Mouse (Mus musculus): ENCODE results near the gene Zfp423.

Gene Zfp423

GRCm38 (mm10) chr8:87952298-87952697 lies 7.1 kb downstream of the Zfp423 start:
- DNase-seq (ENCODE audit: low spot score in 2 of 2): no peak

GRCm38 (mm10) chr8:87944225-87944934 lies 15.0 kb downstream of the Zfp423 start:
- DNase-seq (ENCODE audit: low spot score in 2 of 2): no peak

- no peak for DNase-seq (ENCODE audit: low spot score in 2 of 2)
Measured at GRCm38 (mm10) chr8:87943651-87944091, 15.7 kb downstream of the Zfp423 start.

GRCm38 (mm10) chr8:87940646-87941045 lies 18.7 kb downstream of the Zfp423 start:
- no peak for DNase-seq (ENCODE audit: low spot score in 2 of 2)

GRCm38 (mm10) chr8:87939308-87939936 lies 20.0 kb downstream of the Zfp423 start:
- no peak for DNase-seq (ENCODE audit: low spot score in 2 of 2)

GRCm38 (mm10) chr8:87938351-87939232 lies 20.8 kb downstream of the Zfp423 start:
- DNase-seq (ENCODE audit: low spot score in 2 of 2): peak; percentile 57 to 74

GRCm38 (mm10) chr8:87937211-87937610 lies 22.2 kb downstream of the Zfp423 start:
- no peak for DNase-seq (ENCODE audit: low spot score in 2 of 2)

- no peak for DNase-seq (ENCODE audit: low spot score in 2 of 2)
Measured at GRCm38 (mm10) chr8:87935088-87935680, 24.2 kb downstream of the Zfp423 start.

GRCm38 (mm10) chr8:87934175-87934574 lies 25.2 kb downstream of the Zfp423 start:
- no peak for DNase-seq (ENCODE audit: low spot score in 2 of 2)

- no peak for DNase-seq (ENCODE audit: low spot score in 2 of 2)
Measured at GRCm38 (mm10) chr8:87933752-87934151, 25.6 kb downstream of the Zfp423 start.

GRCm38 (mm10) chr8:87928857-87929256 lies 30.5 kb downstream of the Zfp423 start:
- DNase-seq (ENCODE audit: low spot score in 2 of 2): no peak

GRCm38 (mm10) chr8:87927034-87927830 lies 32.2 kb downstream of the Zfp423 start:
- DNase-seq (ENCODE audit: low spot score in 2 of 2): no peak

- no peak for DNase-seq (ENCODE audit: low spot score in 2 of 2)
Measured at GRCm38 (mm10) chr8:87926098-87926890, 33.1 kb downstream of the Zfp423 start.

- no peak for DNase-seq (ENCODE audit: low spot score in 2 of 2)
Measured at GRCm38 (mm10) chr8:87922936-87923335, 36.5 kb downstream of the Zfp423 start.

- no peak for DNase-seq (ENCODE audit: low spot score in 2 of 2)
Measured at GRCm38 (mm10) chr8:87922446-87922845, 36.9 kb downstream of the Zfp423 start.

GRCm38 (mm10) chr8:87918004-87918403 lies 41.4 kb downstream of the Zfp423 start:
- peak in 1 of 2 experiments; percentile 25 for DNase-seq (ENCODE audit: low spot score in 2 of 2)

- no peak for DNase-seq (ENCODE audit: low spot score in 2 of 2)
Measured at GRCm38 (mm10) chr8:87915763-87916162, 43.6 kb downstream of the Zfp423 start.

- DNase-seq (ENCODE audit: low spot score in 2 of 2): no peak
Measured at GRCm38 (mm10) chr8:87914247-87914967, 45.0 kb downstream of the Zfp423 start.

GRCm38 (mm10) chr8:87908940-87909339 lies 50.5 kb downstream of the Zfp423 start:
- DNase-seq (ENCODE audit: low spot score in 2 of 2): no peak

- no peak for DNase-seq (ENCODE audit: low spot score in 2 of 2)
Measured at GRCm38 (mm10) chr8:87905404-87905803, 54.0 kb downstream of the Zfp423 start.

Measured in frontal cortex, postnatal 10 days (tissue).